Mouse (Mus musculus) embryonic facial prominence, embryonic 11.5 days (tissue): ENCODE results near the gene Mex3d. TPM values are rescaled to one million over a fixed set of nuclear protein-coding genes. Genes with fewer than 3 reads are reported as not detected.
"Not testable (repeated sequence)": the region's sequence is repeated elsewhere in the genome, so short reads cannot be mapped to it uniquely, and the experiment has no call there.

Source experiments
- ATAC-seq: fragments of 200-750 bp; cut with Nextera tagmentation; replicated peaks from 2 replicates; pipeline ENCODE4 v1.8.0; 2017; ENCODE audit warnings: low read depth; ENCODE audit not compliant: insufficient number of reproducible peaks, low FRiP score, low TSS enrichment
- DNase-seq: peaks from one replicate; pipeline ENCODE4 v3.0.0-alpha.2; 2015; ENCODE audit warnings: low spot score
- H3K27ac ChIP-seq: fragments of 300-500 bp; sonication (generic); replicated peaks from 2 replicates; pipeline ENCODE4 v1.5.1; 2014; ENCODE audit warnings: mild to moderate bottlenecking, low read depth, low read length, control low read depth
- H3K27me3 ChIP-seq: fragments of 300-500 bp; sonication (generic); 2 replicates; pipeline ENCODE4 v1.6.1; 2014; ENCODE audit warnings: mild to moderate bottlenecking, low read length, moderate library complexity, mixed read lengths; ENCODE audit not compliant: control insufficient read depth, insufficient read depth
- H3K36me3 ChIP-seq: fragments of 300-500 bp; sonication (generic); replicated peaks from 2 replicates; pipeline ENCODE4 v1.6.1; 2014; ENCODE audit warnings: low read depth, mild to moderate bottlenecking, low read length, moderate library complexity, mixed read lengths; ENCODE audit not compliant: control insufficient read depth, insufficient read depth
- H3K4me1 ChIP-seq: fragments of 300-500 bp; sonication (generic); 2 replicates; pipeline ENCODE4 v1.6.1; 2014; ENCODE audit warnings: low read length, mixed read lengths; ENCODE audit not compliant: control insufficient read depth, insufficient read depth
- H3K4me2 ChIP-seq: fragments of 300-500 bp; sonication (generic); 2 replicates; pipeline ENCODE4 v1.6.1; 2014; ENCODE audit warnings: low read depth, mild to moderate bottlenecking, control low read depth, low read length, moderate library complexity
- H3K4me3 ChIP-seq: fragments of 300-500 bp; sonication (generic); 2 replicates; pipeline ENCODE4 v1.5.1; 2014; ENCODE audit warnings: low read depth, low read length, control low read depth
- H3K9ac ChIP-seq: fragments of 300-500 bp; sonication (generic); replicated peaks from 2 replicates; pipeline ENCODE4 v1.6.1; 2014; ENCODE audit warnings: mild to moderate bottlenecking, control low read depth, low read length
- H3K9me3 ChIP-seq: fragments of 300-500 bp; sonication (generic); replicated peaks from 2 replicates; pipeline ENCODE4 v1.6.1; 2016; ENCODE audit warnings: mild to moderate bottlenecking, low read length, inconsistent platforms, mixed read lengths; ENCODE audit not compliant: control insufficient read depth
- WGBS: fragments of 180-500 bp; shearing (Covaris S2); extraction: QIAGEN DNeasy Blood & Tissue Kit; methylation state at CpG from one replicate; pipeline ENCODE4 v1.1.7; 2014; 5-methylcytosine and 5-hydroxymethylcytosine counted together
- polyA plus RNA-seq: library from polyadenylated mRNA; unstranded; fragments of >200 nt; fragmentation: Nextera tagmentation; extraction: Ambion mirVana; gene quantifications from 2 replicates; pipeline ENCODE4 v1.2.1, GENCODE M21; 2014

Gene Mex3d
- polyA plus RNA-seq, 1 experiment from 2014 or later: 10.3 TPM

- WGBS: 72% methylated on average over 5 of the region's 6 CpGs
- not testable (repeated sequence) for H3K9me3 ChIP-seq, ATAC-seq, H3K4me2 ChIP-seq, H3K4me3 ChIP-seq, H3K27ac ChIP-seq, H3K36me3 ChIP-seq, H3K9ac ChIP-seq, H3K4me1 ChIP-seq, DNase-seq
- peaks cover 89% of the 10 kb centered on the region for H3K27me3 ChIP-seq
Observed at GRCm38 (mm10) chr10:80345929-80346328, 41.5 kb downstream of the Mex3d start.

- Histone ChIP-seq H3K4me3 (peak overlapping the region; percentile 14; the same call in 1 of the 2 replicates), H3K9me3 (no peaks in the 10 kb centered on the region), H3K27me3 (peaks cover 94% of the 10 kb centered on the region), H3K4me1 (peaks cover 6% of the 10 kb centered on the region), H3K27ac (no peak overlapping the region), H3K9ac (no peak overlapping the region), H3K4me2 (peak overlapping the region; percentile 19), H3K36me3 (no peaks in the 10 kb centered on the region)
- DNase-seq (no peak), ATAC-seq (no peak)
- WGBS: 1% methylated on average over 15 of the region's 16 CpGs
Observed at GRCm38 (mm10) chr10:80345122-80345521, 42.3 kb downstream of the Mex3d start.

- DNase-seq (no peak), ATAC-seq (no peak)
- Histone ChIP-seq H3K36me3 (no peaks in the 10 kb centered on the region), H3K4me3 (no peak overlapping the region), H3K9me3 (no peaks in the 10 kb centered on the region), H3K9ac (no peak overlapping the region), H3K4me1 (peaks cover 6% of the 10 kb centered on the region), H3K4me2 (no peak overlapping the region), H3K27me3 (peaks cover 85% of the 10 kb centered on the region), H3K27ac (no peak overlapping the region)
- 37% methylated on average over 9 of the region's 9 CpGs for WGBS
Observed at GRCm38 (mm10) chr10:80344131-80344661, 43.3 kb downstream of the Mex3d start.

- Histone ChIP-seq H3K9ac (no peak overlapping the region), H3K4me2 (peak overlapping the region; percentile 0), H3K36me3 (no peaks in the 10 kb centered on the region), H3K27me3 (peaks cover 78% of the 10 kb centered on the region), H3K27ac (no peak overlapping the region), H3K9me3 (no peaks in the 10 kb centered on the region), H3K4me3 (no peak overlapping the region), H3K4me1 (peaks cover 5% of the 10 kb centered on the region)
- WGBS: 22% methylated on average over 11 of the region's 13 CpGs
- DNase-seq (no peak), ATAC-seq (peak; percentile 4; the same call in 1 of the 2 replicates)
Observed at GRCm38 (mm10) chr10:80343425-80343895, 44.0 kb downstream of the Mex3d start.

- Histone ChIP-seq H3K4me1 (peaks cover 2% of the 10 kb centered on the region; the same call in 1 of the 2 replicates), H3K9ac (0 out of 2 replicates have a peak overlapping the region, but pooled peaks have one; percentile 3), H3K27ac (no peak overlapping the region), H3K9me3 (no peaks in the 10 kb centered on the region), H3K4me3 (peak overlapping the region; percentile 28), H3K27me3 (peaks cover 72% of the 10 kb centered on the region), H3K36me3 (no peaks in the 10 kb centered on the region), H3K4me2 (peak overlapping the region; percentile 42)
- WGBS: 1% methylated on average over 25 of the region's 33 CpGs
- ATAC-seq (peak; percentile 30; the same call in 1 of the 2 replicates), DNase-seq (peak; percentile 85)
Observed at GRCm38 (mm10) chr10:80342749-80343424, 44.6 kb downstream of the Mex3d start.

GRCm38 (mm10) chr10:80342305-80342748 lies 45.1 kb downstream of the Mex3d start:
- H3K9me3 ChIP-seq: no peaks in the 10 kb centered on the region
- H3K4me2 ChIP-seq: peak overlapping the region; percentile 42; the same call in 1 of the 2 replicates
- ATAC-seq (no peak), DNase-seq (no peak)
- no peak overlapping the region for H3K9ac ChIP-seq
- H3K27ac ChIP-seq: no peak overlapping the region
- H3K4me3 ChIP-seq: peak overlapping the region; percentile 28
- H3K4me1 ChIP-seq: peaks cover 2% of the 10 kb centered on the region; the same call in 1 of the 2 replicates
- 2% methylated on average over 26 of the region's 26 CpGs for WGBS
- H3K36me3 ChIP-seq: no peaks in the 10 kb centered on the region
- H3K27me3 ChIP-seq: peaks cover 67% of the 10 kb centered on the region

- no peak for DNase-seq
- 2% methylated on average over 46 of the region's 47 CpGs for WGBS
- Histone ChIP-seq H3K9me3 (no peaks in the 10 kb centered on the region), H3K9ac (no peak overlapping the region), H3K4me2 (no peak overlapping the region; the same call in 1 of the 2 replicates), H3K36me3 (no peaks in the 10 kb centered on the region), H3K4me3 (peak overlapping the region; percentile 9), H3K4me1 (peaks cover 2% of the 10 kb centered on the region; the same call in 1 of the 2 replicates), H3K27me3 (peaks cover 62% of the 10 kb centered on the region), H3K27ac (no peak overlapping the region)
- ATAC-seq: no peak
Observed at GRCm38 (mm10) chr10:80341491-80342304, 45.8 kb downstream of the Mex3d start.
